Mouse (Mus musculus): ENCODE measurements around the gene Casc3.

The Casc3 gene

GRCm38 (mm10) chr11:98773635-98774295, 30.9 kb upstream of the Casc3 start:
- DNase-seq = peak; percentile 98 to 99

GRCm38 (mm10) chr11:98774582-98775347, 29.9 kb upstream of the Casc3 start, which contains the start of gene Nr1d1:
Nr1d1 (minus strand) TSS chr11:98775333.
- no peak for DNase-seq

- peak; percentile 86 to 92 for DNase-seq
These were observed 29.2 kb upstream of the Casc3 start for GRCm38 (mm10) chr11:98775348-98776051.

- no peak for DNase-seq
These were observed 28.5 kb upstream of the Casc3 start for GRCm38 (mm10) chr11:98776052-98776764.

GRCm38 (mm10) chr11:98776843-98777590, 27.7 kb upstream of the Casc3 start:
- DNase-seq = no peak

GRCm38 (mm10) chr11:98777888-98778287, 26.8 kb upstream of the Casc3 start:
- no peak for DNase-seq

- no peak for DNase-seq
These were observed 22.7 kb upstream of the Casc3 start for GRCm38 (mm10) chr11:98781851-98782512.

GRCm38 (mm10) chr11:98782651-98783235, 22.0 kb upstream of the Casc3 start:
- DNase-seq = no peak

- DNase-seq = peak; percentile 77
These were observed 21.4 kb upstream of the Casc3 start for GRCm38 (mm10) chr11:98783236-98783696.

- DNase-seq = no peak
These were observed 20.6 kb upstream of the Casc3 start for GRCm38 (mm10) chr11:98784139-98784538.

GRCm38 (mm10) chr11:98785214-98785613, 19.5 kb upstream of the Casc3 start:
- DNase-seq = no peak

- DNase-seq = peak; percentile 65 to 77
These were observed 18.9 kb upstream of the Casc3 start for GRCm38 (mm10) chr11:98785772-98786281.

- peak; percentile 79 to 91 for DNase-seq
These were observed 18.1 kb upstream of the Casc3 start for GRCm38 (mm10) chr11:98786359-98787214.

GRCm38 (mm10) chr11:98787229-98787628, 17.5 kb upstream of the Casc3 start:
- DNase-seq = no peak

GRCm38 (mm10) chr11:98787691-98788090, 17.0 kb upstream of the Casc3 start:
- DNase-seq = no peak

- no peak for DNase-seq
These were observed 16.6 kb upstream of the Casc3 start for GRCm38 (mm10) chr11:98788139-98788538.

GRCm38 (mm10) chr11:98788550-98789218, 16.0 kb upstream of the Casc3 start:
- peak; percentile 82 to 90 for DNase-seq

- no peak for DNase-seq
These were observed 15.4 kb upstream of the Casc3 start for GRCm38 (mm10) chr11:98789219-98789807.

GRCm38 (mm10) chr11:98789824-98790223, 14.9 kb upstream of the Casc3 start:
- DNase-seq = no peak

Data from thymus, adult 18-20 months (tissue).